Mouse (Mus musculus) small intestine, adult 2 months (tissue): ENCODE results near the gene Uvrag.

Experiments
- CTCF ChIP-seq: fragments of 200-500 bp; IDR thresholded peaks from 2 replicates; pipeline ENCODE4 v1.5.1; 2012; ENCODE audit warnings: low read depth, mild to moderate bottlenecking, control low read depth, inconsistent platforms, low read length, moderate library complexity, mixed read lengths; ENCODE audit not compliant: insufficient replicate concordance, insufficient read length; ENCODE audit errors: extremely low read depth
- POLR2A ChIP-seq: fragments of 200-500 bp; IDR thresholded peaks from 2 replicates; pipeline ENCODE4 v1.6.1; 2012; ENCODE audit warnings: low read depth, mild to moderate bottlenecking, control low read depth, inconsistent platforms, low read length, moderate library complexity

DNA sequence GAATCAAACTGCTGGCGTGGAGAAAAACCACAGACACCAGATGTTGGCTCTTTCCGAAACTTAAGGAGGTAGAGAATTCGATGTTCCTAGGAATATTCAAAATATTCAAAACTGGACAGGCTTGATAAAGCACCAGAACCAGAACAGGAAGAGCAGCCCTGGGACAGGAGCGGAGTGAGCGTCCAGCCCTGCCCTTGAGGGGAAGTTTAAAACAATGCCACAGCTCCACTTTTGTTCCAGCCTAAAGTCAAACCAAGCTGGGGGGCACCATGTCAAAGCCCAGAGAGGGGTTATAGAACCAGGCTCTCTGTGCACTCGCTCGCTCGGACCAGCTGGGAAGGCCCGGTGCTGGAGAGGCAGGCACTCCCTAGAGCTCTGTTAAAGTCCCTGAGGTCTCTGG is 8.3 kb downstream of the Uvrag start:
- TF ChIP-seq POLR2A, result no peak
- no peak for TF ChIP-seq CTCF
